Mouse (Mus musculus) adrenal gland, adult 10 weeks (tissue): ENCODE measurements around the gene Tmem129. TPM values are rescaled to one million over a fixed set of nuclear protein-coding genes. Genes with fewer than 3 reads are reported as not detected.

Source experiments
- polyA plus RNA-seq: library from polyadenylated mRNA; stranded (reverse); fragments of 350-450 nt; fragmentation: Illumina TruSeq; extraction: RNeasy Lipid Tissue Mini Kit (QIAGEN cat#74804); gene quantifications from one replicate; pipeline ENCODE4 v1.2.3, GENCODE M21; 2014; ENCODE audit warnings: low read depth, low replicate concordance

Gene Tmem129
- 15.0 TPM for polyA plus RNA-seq

GRCm38 (mm10) chr5:33657787-33658663 lies at the start of gene Tmem129, which contains the start of gene Tacc3:
Tmem129 (minus strand) TSS chr5:33658416.
Tacc3 (plus strand) TSS chr5:33658128.

GRCm38 (mm10) chr5:33651921-33652782 lies 6.1 kb downstream of the Tmem129 start, which contains the start of gene Slbp:
Slbp (minus strand) TSS chr5:33652574.

GRCm38 (mm10) chr5:33629301-33629987 lies 28.8 kb downstream of the Tmem129 start, which contains the start of the genes Fam53a and Gm9903:
Fam53a (minus strand) TSS chr5:33629635.
Gm9903 (plus strand) TSS chr5:33629925.

Other genes with a start within 250 kb of the Tmem129 start
- not detected for gene Nkx1-1, start 224.4 kb downstream of the Tmem129 start, polyA plus RNA-seq
- gene Fam53a, start 28.8 kb downstream of the Tmem129 start, polyA plus RNA-seq, result 7.3 TPM
- not detected for gene Gm9903, start 28.5 kb downstream of the Tmem129 start, polyA plus RNA-seq
- gene Slbp, start 5.8 kb downstream of the Tmem129 start, polyA plus RNA-seq, result 117 TPM
- gene Tacc3, start 288 bp downstream of the Tmem129 start, polyA plus RNA-seq, result 16.3 TPM
- 0.23 TPM for gene Fgfr3, start 63.3 kb upstream of the Tmem129 start, polyA plus RNA-seq
- 13.2 TPM for gene Letm1, start 124.4 kb upstream of the Tmem129 start, polyA plus RNA-seq
- gene Nsd2, start 162.3 kb upstream of the Tmem129 start, polyA plus RNA-seq, result 76.8 TPM